8 mouse cellular contexts compared by ENCODE assay signal in the genomic region with DNA sequence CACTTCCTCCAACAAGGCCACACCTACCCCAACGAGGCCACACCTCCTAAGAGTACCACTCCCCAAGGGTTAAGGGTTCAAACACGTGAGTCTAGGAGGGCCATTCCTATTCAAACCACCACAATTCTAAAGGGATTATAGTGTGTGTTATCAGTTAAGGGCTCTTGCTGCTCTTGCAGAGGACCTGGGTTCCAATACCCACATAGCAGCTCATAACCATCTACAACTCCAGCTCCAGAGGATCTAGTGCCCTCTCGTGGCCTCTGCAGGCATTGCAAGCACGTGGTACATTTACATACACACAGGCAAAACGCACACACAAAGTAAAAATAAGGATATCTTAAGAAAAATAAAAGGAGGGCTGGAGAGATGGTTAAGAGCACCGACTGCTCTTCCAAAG. TPM values are rescaled to one million over a fixed set of nuclear protein-coding genes. Genes with fewer than 3 reads are reported as not detected.
DNase-seq lines count a peak whose midpoint lies in the region; ATAC-seq and TF ChIP-seq lines count a peak whose summit lies in the region.

No protein-coding gene starts in this region.

- 63% methylated on average over 6 of the region's 6 CpGs for WGBS in hindbrain, embryonic 10.5 days
- WGBS in hindbrain, embryonic 16.5 days = 66% methylated on average over 6 of the region's 6 CpGs
- 79% methylated on average over 6 of the region's 6 CpGs for WGBS in bone marrow, adult 2 months

- H3K4me1 ChIP-seq in hindbrain, embryonic 10.5 days (replicated peaks) = peaks cover 8% of the 10 kb centered on the region
- no peaks in the 10 kb centered on the region for H3K4me1 ChIP-seq in hindbrain, embryonic 16.5 days (ENCODE audit: control insufficient read depth, insufficient read depth, low read depth, low read length)
- H3K4me1 ChIP-seq in bone marrow, adult 2 months (ENCODE audit: control insufficient read depth, insufficient read depth, low read length) = peaks cover 4% of the 10 kb centered on the region; the same call in 1 of the 2 replicates

- H3K36me3 ChIP-seq in hindbrain, embryonic 10.5 days = no peaks in the 10 kb centered on the region
- H3K36me3 ChIP-seq in hindbrain, embryonic 16.5 days (ENCODE audit: control insufficient read depth, insufficient read depth, low read length) = no peaks in the 10 kb centered on the region
- no peaks in the 10 kb centered on the region for H3K36me3 ChIP-seq in splenic B cell, adult 2 months (ENCODE audit: control insufficient read depth, insufficient read depth, low read length, poor library complexity, severe bottlenecking)

- H3K9ac ChIP-seq in hindbrain, embryonic 16.5 days (ENCODE audit: low read depth, low read length) = no peak overlapping the region

- H3K4me2 ChIP-seq in hindbrain, embryonic 16.5 days (ENCODE audit: low read length) = no peak overlapping the region

- no peak overlapping the region for H3K27ac ChIP-seq in hindbrain, embryonic 10.5 days
- H3K27ac ChIP-seq in hindbrain, embryonic 16.5 days (ENCODE audit: low read depth, low read length) = no peak overlapping the region
- H3K27ac ChIP-seq in bone marrow, adult 2 months (ENCODE audit: control insufficient read depth, insufficient read depth, low read depth, low read length, poor library complexity) = no peak overlapping the region

- no peaks in the 10 kb centered on the region for H3K27me3 ChIP-seq in hindbrain, embryonic 10.5 days (ENCODE audit: insufficient read depth, poor library complexity, severe bottlenecking)
- no peaks in the 10 kb centered on the region for H3K27me3 ChIP-seq in hindbrain, embryonic 16.5 days (replicated peaks; ENCODE audit: control insufficient read depth, insufficient read depth, low read length)
- H3K27me3 ChIP-seq in splenic B cell, adult 2 months (ENCODE audit: control insufficient read depth, insufficient read depth, low read length, poor library complexity, severe bottlenecking) = no peaks in the 10 kb centered on the region

- peak; percentile 45 for DNase-seq in hindbrain, embryonic 10.5 days (ENCODE audit: low spot score)
- DNase-seq in spleen, adult 12 weeks (ENCODE audit: low spot score) = peak; percentile 58
- no peak for DNase-seq in spleen, adult 18-20 months
- DNase-seq in splenic B cell, adult 2 months (ENCODE audit: low read depth, low spot score) = peak; percentile 53
- no peak for DNase-seq in adrenal gland, postnatal 25 days

- H3K9me3 ChIP-seq in hindbrain, embryonic 10.5 days = no peaks in the 10 kb centered on the region
- no peaks in the 10 kb centered on the region for H3K9me3 ChIP-seq in hindbrain, embryonic 16.5 days (ENCODE audit: control insufficient read depth, low read length)

- ATAC-seq in hindbrain, embryonic 16.5 days = no peak
- no peak for ATAC-seq in cerebellum, adult (ENCODE audit: insufficient number of reproducible peaks, low FRiP score, low TSS enrichment)

- no peak overlapping the region for H3K4me3 ChIP-seq in hindbrain, embryonic 10.5 days
- no peak overlapping the region for H3K4me3 ChIP-seq in hindbrain, embryonic 16.5 days (ENCODE audit: low read length)
- no peak overlapping the region for H3K4me3 ChIP-seq in bone marrow, adult 2 months (replicated peaks; ENCODE audit: control insufficient read depth, low read depth, low read length)

- peak; percentile 67 for TF ChIP-seq CTCF in bone marrow, adult 2 months (IDR thresholded peaks at IDR 0.05; ENCODE audit: control insufficient read depth, insufficient read depth, low read length)

- TF ChIP-seq POLR2A in bone marrow, adult 2 months (IDR thresholded peaks at IDR 0.05; ENCODE audit: borderline replicate concordance, control insufficient read depth, low read depth, low read length) = no peak

RNA-seq across cellular contexts. Expression of a gene that starts 34.5 kb away (rescaled TPM):
- 14.0 and 17.5 TPM in 2 replicates for polyA plus RNA-seq in hindbrain, embryonic 10.5 days (2016; fragmentation: Nextera tagmentation; extraction: Ambion mirVana)
- polyA plus RNA-seq in hindbrain, embryonic 16.5 days (2015; fragmentation: Nextera tagmentation; extraction: Ambion mirVana) = 21.1 and 24.3 TPM in 2 replicates
- 33.7 and 51.6 TPM in 2 replicates for polyA plus RNA-seq in bone marrow, adult 2 months (2011; ENCODE audit: insufficient read depth, insufficient read length, low replicate concordance, missing spikeins)
- 68.9 and 70.0 TPM in 2 replicates for total RNA-seq in adrenal gland, postnatal 25 days (2021)

RNA-seq across cellular contexts. Expression of a gene that starts 37.0 kb away (rescaled TPM):
- polyA plus RNA-seq in hindbrain, embryonic 10.5 days (2016; fragmentation: Nextera tagmentation; extraction: Ambion mirVana) = 429 and 446 TPM in 2 replicates
- 215 and 225 TPM in 2 replicates for polyA plus RNA-seq in hindbrain, embryonic 16.5 days (2015; fragmentation: Nextera tagmentation; extraction: Ambion mirVana)
- polyA plus RNA-seq in bone marrow, adult 2 months (2011; ENCODE audit: insufficient read depth, insufficient read length, low replicate concordance, missing spikeins) = 20.9 and 43.5 TPM in 2 replicates
- 152 and 173 TPM in 2 replicates for total RNA-seq in adrenal gland, postnatal 25 days (2021)

Comparison
In these comparisons a context has a peak if more than half of its experiments do, and no peak if none do; other contexts are left out.
1. DNase-seq: peak in hindbrain, embryonic 10.5 days (single experiment), spleen, adult 12 weeks (single experiment) and splenic B cell, adult 2 months (single experiment); none in spleen, adult 18-20 months (0 of 2) and adrenal gland, postnatal 25 days (single experiment).